Mouse (Mus musculus) kidney, postnatal 0 days (tissue): ENCODE data around the gene Prcd. TPM values are rescaled to one million over a fixed set of nuclear protein-coding genes. Genes with fewer than 3 reads are reported as not detected.
"Not testable (repeated sequence)": the region's sequence is repeated elsewhere in the genome, so short reads cannot be mapped to it uniquely, and the experiment has no call there.

ENCODE experiments used
- ATAC-seq: fragments of 200-750 bp; cut with Nextera tagmentation; replicated peaks from 2 replicates; pipeline ENCODE4 v1.8.0; 2017; ENCODE audit warnings: low read depth, moderate number of reproducible peaks, moderate TSS enrichment, moderate library complexity; ENCODE audit not compliant: low FRiP score
- DNase-seq: peaks from one replicate; pipeline ENCODE4 v3.0.0-alpha.2; 2016; ENCODE audit warnings: low spot score
- H3K27ac ChIP-seq: fragments of 300-500 bp; sonication (generic); 2 replicates; pipeline ENCODE4 v1.5.1; 2014; ENCODE audit warnings: mild to moderate bottlenecking
- H3K27me3 ChIP-seq: fragments of 300-500 bp; sonication (generic); 2 replicates; pipeline ENCODE4 v1.6.1; 2014; ENCODE audit warnings: low read length, mixed read lengths; ENCODE audit not compliant: insufficient read depth
- H3K36me3 ChIP-seq: fragments of 300-500 bp; sonication (generic); 2 replicates; pipeline ENCODE4 v1.6.1; 2014; ENCODE audit warnings: low read length, mixed read lengths; ENCODE audit not compliant: insufficient read depth
- H3K4me1 ChIP-seq: fragments of 300-500 bp; sonication (generic); replicated peaks from 2 replicates; pipeline ENCODE4 v1.6.1; 2014; ENCODE audit warnings: antibody characterized with exemption, low read length, mixed read lengths; ENCODE audit not compliant: insufficient read depth
- H3K4me2 ChIP-seq: fragments of 300-500 bp; sonication (generic); 2 replicates; pipeline ENCODE4 v1.6.1; 2014; ENCODE audit warnings: mild to moderate bottlenecking, low read length, moderate library complexity, mixed read lengths
- H3K4me3 ChIP-seq: fragments of 300-500 bp; sonication (generic); replicated peaks from 2 replicates; pipeline ENCODE4 v1.5.1; 2014; ENCODE audit warnings: low read depth, low read length
- H3K9ac ChIP-seq: fragments of 300-500 bp; sonication (generic); 2 replicates; pipeline ENCODE4 v1.6.1; 2014; ENCODE audit warnings: low read depth, low read length
- H3K9me3 ChIP-seq: fragments of 300-500 bp; sonication (generic); replicated peaks from 2 replicates; pipeline ENCODE4 v1.6.1; 2016; ENCODE audit warnings: low read length, inconsistent platforms, mixed read lengths
- CTCF ChIP-seq: IDR thresholded peaks from 2 replicates; pipeline ENCODE4 v1.5.1; 2016; ENCODE audit warnings: antibody characterized with exemption, low read depth, mild to moderate bottlenecking, moderate library complexity
- WGBS: fragments of 180-500 bp; shearing (Covaris S2); extraction: QIAGEN DNeasy Blood & Tissue Kit; methylation state at CpG from one replicate; pipeline ENCODE4 v1.1.7; 2014; 5-methylcytosine and 5-hydroxymethylcytosine counted together
- polyA plus RNA-seq: library from polyadenylated mRNA; unstranded; fragments of >200 nt; fragmentation: Nextera tagmentation; extraction: Ambion mirVana; gene quantifications from 2 replicates; pipeline ENCODE4 v1.2.1, GENCODE M21; 2015

Gene Prcd
- polyA plus RNA-seq, 1 experiment from 2014 or later = 1.3 TPM

GRCm38 (mm10) chr11:116674616-116675379, 21.5 kb downstream of the Prcd start:
- H3K4me1 ChIP-seq = peaks cover 19% of the 10 kb centered on the region
- no peak for TF ChIP-seq CTCF
- H3K9ac ChIP-seq = no peak overlapping the region
- peaks cover 35% of the 10 kb centered on the region for H3K36me3 ChIP-seq
- peak overlapping the region; percentile 85 for H3K27ac ChIP-seq
- DNase-seq (peak; percentile 49), ATAC-seq (peak; percentile 63)
- H3K27me3 ChIP-seq = no peaks in the 10 kb centered on the region
- H3K4me3 ChIP-seq = no peak overlapping the region
- no peak overlapping the region for H3K4me2 ChIP-seq
- no peaks in the 10 kb centered on the region for H3K9me3 ChIP-seq
- WGBS = 45% methylated on average over 7 of the region's 7 CpGs

GRCm38 (mm10) chr11:116675429-116675828, 22.1 kb downstream of the Prcd start:
- not testable (repeated sequence) for H3K4me2 ChIP-seq, H3K27me3 ChIP-seq, ATAC-seq, H3K9me3 ChIP-seq, H3K4me3 ChIP-seq, DNase-seq, H3K9ac ChIP-seq
- peak overlapping the region; percentile 85 for H3K27ac ChIP-seq
- H3K4me1 ChIP-seq = peaks cover 19% of the 10 kb centered on the region
- 63% methylated on average over 6 of the region's 6 CpGs for WGBS
- H3K36me3 ChIP-seq = peaks cover 35% of the 10 kb centered on the region

- no peak for DNase-seq
- 85% methylated on average over 14 of the region's 14 CpGs for WGBS
- Histone ChIP-seq H3K4me3 (no peak overlapping the region), H3K27me3 (no peaks in the 10 kb centered on the region), H3K9me3 (no peaks in the 10 kb centered on the region), H3K4me1 (peaks cover 19% of the 10 kb centered on the region), H3K36me3 (peaks cover 35% of the 10 kb centered on the region), H3K4me2 (no peak overlapping the region), H3K27ac (peak overlapping the region; percentile 85), H3K9ac (no peak overlapping the region)
- TF ChIP-seq CTCF = no peak
- ATAC-seq = no peak
Observed at GRCm38 (mm10) chr11:116676175-116676976, 23.0 kb downstream of the Prcd start.

GRCm38 (mm10) chr11:116677711-116678441, 24.5 kb downstream of the Prcd start:
- DNase-seq (no peak), ATAC-seq (no peak)
- TF ChIP-seq CTCF = no peak
- Histone ChIP-seq H3K36me3 (peaks cover 34% of the 10 kb centered on the region), H3K9me3 (no peaks in the 10 kb centered on the region), H3K27me3 (no peaks in the 10 kb centered on the region), H3K4me2 (no peak overlapping the region), H3K27ac (no peak overlapping the region), H3K4me3 (no peak overlapping the region), H3K4me1 (peaks cover 18% of the 10 kb centered on the region), H3K9ac (no peak overlapping the region)
- 81% methylated on average over 8 of the region's 8 CpGs for WGBS

GRCm38 (mm10) chr11:116679148-116679547, 25.8 kb downstream of the Prcd start:
- 86% methylated on average over 6 of the region's 6 CpGs for WGBS
- TF ChIP-seq CTCF = no peak
- H3K9ac ChIP-seq = no peak overlapping the region
- no peak overlapping the region for H3K27ac ChIP-seq
- no peak for ATAC-seq
- H3K4me3 ChIP-seq = no peak overlapping the region
- peaks cover 5% of the 10 kb centered on the region; the same call in 1 of the 2 replicates for H3K4me1 ChIP-seq
- H3K4me2 ChIP-seq = no peak overlapping the region
- H3K36me3 ChIP-seq = peaks cover 22% of the 10 kb centered on the region
- DNase-seq = no peak
- no peaks in the 10 kb centered on the region for H3K27me3 ChIP-seq
- H3K9me3 ChIP-seq = no peaks in the 10 kb centered on the region
